Mouse (Mus musculus) ES-Bruce4 (cell line): Measurements from ENCODE around the gene Polr3b. TPM values are rescaled to one million over a fixed set of nuclear protein-coding genes. Genes with fewer than 3 reads are reported as not detected.

Experiments used
- H3K27ac ChIP-seq: 2 replicates; pipeline ENCODE4 v1.5.1; 2012; ENCODE audit warnings: low read length, inconsistent platforms; ENCODE audit not compliant: insufficient read depth
- H3K27me3 ChIP-seq: 2 replicates; pipeline ENCODE4 v1.6.1; 2012; ENCODE audit warnings: mild to moderate bottlenecking, low read length, inconsistent platforms; ENCODE audit not compliant: control insufficient read depth, poor library complexity, insufficient read depth, severe bottlenecking
- H3K36me3 ChIP-seq: 2 replicates; pipeline ENCODE4 v1.6.1; 2012; ENCODE audit warnings: inconsistent platforms, mild to moderate bottlenecking, low read length, moderate library complexity; ENCODE audit not compliant: control insufficient read depth, poor library complexity, insufficient read depth, severe bottlenecking
- H3K4me1 ChIP-seq: one replicate; pipeline ENCODE4 v1.8.1; 2011; ENCODE audit warnings: low read length; ENCODE audit not compliant: control insufficient read depth, insufficient read depth
- H3K4me3 ChIP-seq: 2 replicates; pipeline ENCODE4 v1.5.1; 2011; ENCODE audit warnings: low read depth, mild to moderate bottlenecking, low read length
- H3K9ac ChIP-seq: 2 replicates; pipeline ENCODE4 v1.6.1; 2012; ENCODE audit warnings: low read depth, mild to moderate bottlenecking, inconsistent platforms; ENCODE audit not compliant: poor library complexity, severe bottlenecking
- H3K9me3 ChIP-seq: replicated peaks from 2 replicates; pipeline ENCODE4 v1.6.1; 2012; ENCODE audit warnings: mild to moderate bottlenecking, low read length, inconsistent platforms; ENCODE audit not compliant: control insufficient read depth, poor library complexity, insufficient read depth, severe bottlenecking
- CTCF ChIP-seq: IDR thresholded peaks from one replicate; pipeline ENCODE4 v1.8.1; 2011; ENCODE audit warnings: low read depth, low read length
- EP300 ChIP-seq: IDR thresholded peaks from 2 replicates; pipeline ENCODE4 v1.6.1; 2011; ENCODE audit warnings: low read depth, low read length; ENCODE audit not compliant: insufficient read depth
- POLR2A ChIP-seq: IDR thresholded peaks from one replicate; pipeline ENCODE4 v1.8.1; 2011; ENCODE audit warnings: low read length; ENCODE audit not compliant: insufficient read depth
- polyA plus RNA-seq: library from polyadenylated mRNA; stranded (reverse); fragments of >200 nt; gene quantifications from 2 replicates; pipeline ENCODE4 v1.2.4, GENCODE M21; 2011; ENCODE audit warnings: low read depth; ENCODE audit not compliant: missing spikeins, insufficient read depth, insufficient read length

The Polr3b gene
- polyA plus RNA-seq, 1 experiment: 45.8 TPM

GRCm38 (mm10) chr10:84704594-84704993 lies 82.5 kb downstream of the Polr3b start:
- TF ChIP-seq CTCF (no peak), POLR2A (no peak), EP300 (no peak)
- Histone ChIP-seq H3K36me3 (peaks cover 8% of the 10 kb centered on the region; the same call in 1 of the 2 replicates), H3K9me3 (no peaks in the 10 kb centered on the region)

GRCm38 (mm10) chr10:84705234-84705633 lies 83.1 kb downstream of the Polr3b start:
- H3K27ac ChIP-seq: no peak overlapping the region
- no peaks in the 10 kb centered on the region for H3K27me3 ChIP-seq
- no peak overlapping the region for H3K4me3 ChIP-seq
- no peak overlapping the region for H3K9ac ChIP-seq
- peaks cover 11% of the 10 kb centered on the region; the same call in 1 of the 2 replicates for H3K36me3 ChIP-seq
- TF ChIP-seq POLR2A (no peak), CTCF (no peak), EP300 (no peak)
- H3K9me3 ChIP-seq: no peaks in the 10 kb centered on the region
- no peaks in the 10 kb centered on the region for H3K4me1 ChIP-seq

More at GRCm38 (mm10) chr10:84704594-84704993, 82.5 kb downstream of the Polr3b start:
- Histone ChIP-seq H3K4me3 (no peak overlapping the region), H3K27me3 (no peaks in the 10 kb centered on the region), H3K27ac (no peak overlapping the region), H3K9ac (no peak overlapping the region), H3K4me1 (no peaks in the 10 kb centered on the region)

GRCm38 (mm10) chr10:84706543-84706942 lies 84.5 kb downstream of the Polr3b start:
- TF ChIP-seq POLR2A (no peak), CTCF (no peak), EP300 (no peak)
- H3K36me3 ChIP-seq: 0 out of 2 replicates have a peak, but pooled peaks cover 3% of the 10 kb centered on the region
- H3K27me3 ChIP-seq: no peaks in the 10 kb centered on the region
- H3K9me3 ChIP-seq: no peaks in the 10 kb centered on the region
- H3K4me1 ChIP-seq: no peaks in the 10 kb centered on the region
- no peak overlapping the region for H3K4me3 ChIP-seq
- H3K27ac ChIP-seq: no peak overlapping the region
- no peak overlapping the region for H3K9ac ChIP-seq

GRCm38 (mm10) chr10:84707226-84707625 lies 85.1 kb downstream of the Polr3b start:
- no peak overlapping the region for H3K27ac ChIP-seq
- H3K4me1 ChIP-seq: no peaks in the 10 kb centered on the region

GRCm38 (mm10) chr10:84707752-84708530 lies 85.8 kb downstream of the Polr3b start:
- H3K4me1 ChIP-seq: no peaks in the 10 kb centered on the region

More at GRCm38 (mm10) chr10:84707226-84707625, 85.1 kb downstream of the Polr3b start:
- Histone ChIP-seq H3K9me3 (no peaks in the 10 kb centered on the region), H3K9ac (no peak overlapping the region), H3K36me3 (0 out of 2 replicates have a peak, but pooled peaks cover 3% of the 10 kb centered on the region), H3K4me3 (no peak overlapping the region), H3K27me3 (no peaks in the 10 kb centered on the region)
- TF ChIP-seq EP300 (no peak), CTCF (no peak), POLR2A (no peak)

GRCm38 (mm10) chr10:84710192-84710591 lies 88.1 kb downstream of the Polr3b start:
- no peaks in the 10 kb centered on the region for H3K9me3 ChIP-seq
- TF ChIP-seq EP300 (no peak), CTCF (no peak), POLR2A (no peak)
- H3K27me3 ChIP-seq: no peaks in the 10 kb centered on the region
- H3K4me3 ChIP-seq: no peak overlapping the region
- H3K36me3 ChIP-seq: 0 out of 2 replicates have a peak, but pooled peaks cover 3% of the 10 kb centered on the region
- H3K9ac ChIP-seq: no peak overlapping the region
- H3K4me1 ChIP-seq: no peaks in the 10 kb centered on the region
- no peak overlapping the region for H3K27ac ChIP-seq

More at GRCm38 (mm10) chr10:84707752-84708530, 85.8 kb downstream of the Polr3b start:
- Histone ChIP-seq H3K27me3 (no peaks in the 10 kb centered on the region), H3K36me3 (0 out of 2 replicates have a peak, but pooled peaks cover 3% of the 10 kb centered on the region), H3K4me3 (no peak overlapping the region), H3K9ac (no peak overlapping the region), H3K9me3 (no peaks in the 10 kb centered on the region), H3K27ac (no peak overlapping the region)
- TF ChIP-seq CTCF (no peak), POLR2A (no peak), EP300 (no peak)
